Mouse (Mus musculus) midbrain, postnatal 0 days (tissue): ENCODE results near the gene Tcl1b4. TPM values are rescaled to one million over a fixed set of nuclear protein-coding genes. Genes with fewer than 3 reads are reported as not detected.

Experiments
- ATAC-seq: fragments of 200-750 bp; cut with Nextera tagmentation; 2 replicates; pipeline ENCODE4 v1.8.0; 2017; ENCODE audit warnings: moderate number of reproducible peaks, mild to moderate bottlenecking, moderate TSS enrichment, moderate library complexity; ENCODE audit not compliant: low FRiP score
- DNase-seq: peaks from one replicate; pipeline ENCODE4 v3.0.0-alpha.2; 2015; ENCODE audit warnings: low spot score
- H3K27ac ChIP-seq: fragments of 300-500 bp; sonication (generic); 2 replicates; pipeline ENCODE4 v1.5.1; 2014; ENCODE audit warnings: low read depth, mild to moderate bottlenecking, low read length, mixed read lengths
- H3K27me3 ChIP-seq: fragments of 300-500 bp; sonication (generic); 2 replicates; pipeline ENCODE4 v1.6.1; 2014; ENCODE audit warnings: low read length, control low read depth, mixed read lengths; ENCODE audit not compliant: insufficient read depth
- H3K36me3 ChIP-seq: fragments of 300-500 bp; sonication (generic); 2 replicates; pipeline ENCODE4 v1.6.1; 2014; ENCODE audit warnings: low read length, control low read depth, mixed read lengths; ENCODE audit not compliant: insufficient read depth
- H3K4me1 ChIP-seq: fragments of 300-500 bp; sonication (generic); 2 replicates; pipeline ENCODE4 v1.6.1; 2014; ENCODE audit warnings: mild to moderate bottlenecking, control low read depth, antibody characterized with exemption, low read length, mixed read lengths; ENCODE audit not compliant: insufficient read depth
- H3K4me2 ChIP-seq: fragments of 300-500 bp; sonication (generic); 2 replicates; pipeline ENCODE4 v1.6.1; 2014; ENCODE audit warnings: low read depth, mild to moderate bottlenecking, low read length, mixed read lengths; ENCODE audit not compliant: poor library complexity, severe bottlenecking
- H3K4me3 ChIP-seq: fragments of 300-500 bp; sonication (generic); 2 replicates; pipeline ENCODE4 v1.5.1; 2014; ENCODE audit warnings: low read depth, mild to moderate bottlenecking, low read length, moderate library complexity
- H3K9ac ChIP-seq: fragments of 300-500 bp; sonication (generic); replicated peaks from 2 replicates; pipeline ENCODE4 v1.6.1; 2014; ENCODE audit warnings: mild to moderate bottlenecking, low read length, moderate library complexity, mixed read lengths; ENCODE audit not compliant: poor library complexity, severe bottlenecking
- H3K9me3 ChIP-seq: fragments of 300-500 bp; sonication (generic); 2 replicates; pipeline ENCODE4 v1.6.1; 2016; ENCODE audit warnings: low read length, control low read depth
- CTCF ChIP-seq: IDR thresholded peaks from 2 replicates; pipeline ENCODE4 v1.5.1; 2016; ENCODE audit warnings: antibody characterized with exemption, mild to moderate bottlenecking
- WGBS: fragments of 180-500 bp; shearing (Covaris S2); extraction: QIAGEN DNeasy Blood & Tissue Kit; methylation state at CpG from one replicate; pipeline ENCODE4 v1.1.7; 2014; 5-methylcytosine and 5-hydroxymethylcytosine counted together
- polyA plus RNA-seq: library from polyadenylated mRNA; unstranded; fragments of >200 nt; fragmentation: Nextera tagmentation; extraction: Ambion mirVana; gene quantifications from 2 replicates; pipeline ENCODE4 v1.2.1, GENCODE M21; 2015
- total RNA-seq: library from RNA; depleted of rRNA; stranded (reverse); fragments of >200 nt; gene quantifications from 2 replicates; pipeline ENCODE4 v1.2.3, GENCODE M21; 2014; rRNA removed

Tcl1b4 gene
- total and polyA plus RNA-seq, 2 experiments from 2014 or later = not detected

DNA sequence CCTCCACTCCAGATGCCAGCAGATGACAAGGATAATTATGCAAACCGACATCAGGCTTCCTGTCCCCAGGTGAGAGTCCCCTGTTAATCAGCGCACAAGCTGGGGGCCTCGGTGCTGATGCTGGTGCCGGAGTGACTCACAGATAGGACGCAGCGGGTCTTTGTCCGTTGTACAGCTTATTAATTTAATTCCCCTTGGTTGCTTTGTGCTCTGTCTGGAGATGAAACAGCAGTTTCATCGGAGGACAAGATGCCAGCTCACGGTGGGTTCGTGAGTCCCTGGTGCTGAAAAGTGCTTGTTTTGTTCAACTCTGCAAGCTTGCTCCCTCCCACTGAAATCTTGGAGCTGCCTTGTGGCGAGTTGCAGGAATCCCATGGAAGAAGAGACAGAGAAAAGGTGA lies 32.6 kb downstream of the Tcl1b4 start:
- no peak overlapping the region for H3K9ac ChIP-seq
- DNase-seq (no peak), ATAC-seq (no peak)
- peaks cover 5% of the 10 kb centered on the region; the same call in 1 of the 2 replicates for H3K4me1 ChIP-seq
- TF ChIP-seq CTCF = peak; percentile 10; the same call in 1 of the 2 replicates
- H3K9me3 ChIP-seq = no peaks in the 10 kb centered on the region
- no peaks in the 10 kb centered on the region for H3K36me3 ChIP-seq
- WGBS = 23% methylated on average over 11 of the region's 11 CpGs
- no peaks in the 10 kb centered on the region for H3K27me3 ChIP-seq
- peak overlapping the region; percentile 28 for H3K4me2 ChIP-seq
- H3K27ac ChIP-seq = no peak overlapping the region
- no peak overlapping the region for H3K4me3 ChIP-seq

DNA sequence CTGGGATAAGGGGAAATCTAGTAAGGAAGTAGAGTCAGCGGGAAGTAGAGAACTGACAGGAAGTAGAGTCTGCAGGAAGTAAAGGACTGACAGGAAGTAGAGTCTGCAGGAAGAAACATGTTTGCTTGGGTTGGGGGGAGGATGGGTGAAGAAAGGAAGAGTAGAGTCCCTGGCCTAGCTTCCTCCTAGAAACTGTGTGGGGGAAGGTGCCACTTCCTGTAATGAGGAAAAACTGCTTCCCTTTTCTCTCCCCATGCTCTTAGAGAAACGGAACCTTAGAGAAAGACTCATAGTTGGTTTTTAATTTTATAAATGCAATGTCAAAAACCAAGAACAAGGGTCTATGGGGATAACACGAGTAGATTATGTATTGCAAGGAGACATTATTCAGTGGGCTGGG lies 33.3 kb downstream of the Tcl1b4 start:
- Histone ChIP-seq H3K4me3 (no peak overlapping the region), H3K27ac (no peak overlapping the region), H3K27me3 (no peaks in the 10 kb centered on the region), H3K9ac (no peak overlapping the region), H3K9me3 (no peaks in the 10 kb centered on the region), H3K4me2 (no peak overlapping the region), H3K4me1 (peaks cover 5% of the 10 kb centered on the region; the same call in 1 of the 2 replicates), H3K36me3 (no peaks in the 10 kb centered on the region)
- no peak for TF ChIP-seq CTCF
- ATAC-seq = no peak
- no peak for DNase-seq
- WGBS = 81% methylated on average over 3 of the region's 3 CpGs

DNA sequence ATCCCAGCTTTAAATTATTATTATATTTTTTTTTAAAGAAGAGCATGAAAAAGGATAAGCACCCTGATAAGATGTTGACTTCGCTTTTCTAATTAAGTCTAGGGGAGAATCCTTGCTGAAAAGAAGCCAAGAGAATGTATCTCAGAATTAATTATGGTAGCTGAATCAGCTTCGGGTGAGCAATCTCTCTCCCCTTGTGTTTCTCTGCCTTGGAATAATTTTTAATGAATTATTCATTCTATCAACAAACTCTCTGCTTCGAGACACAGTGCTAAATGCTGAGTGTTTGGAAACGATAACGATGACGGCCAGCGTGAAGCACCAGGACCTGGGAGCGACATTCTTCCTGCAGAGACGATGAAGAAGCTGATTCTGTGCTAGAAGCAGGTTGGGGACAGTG lies 37.3 kb downstream of the Tcl1b4 start:
- no peak for TF ChIP-seq CTCF
- DNase-seq (no peak), ATAC-seq (no peak)
- H3K9me3 ChIP-seq = no peaks in the 10 kb centered on the region
- no peak overlapping the region for H3K4me2 ChIP-seq
- H3K4me3 ChIP-seq = no peak overlapping the region
- 34% methylated on average over 9 of the region's 9 CpGs for WGBS
- H3K4me1 ChIP-seq = peaks cover 5% of the 10 kb centered on the region; the same call in 1 of the 2 replicates
- no peak overlapping the region for H3K9ac ChIP-seq
- no peaks in the 10 kb centered on the region for H3K27me3 ChIP-seq
- H3K27ac ChIP-seq = peak overlapping the region; percentile 26
- H3K36me3 ChIP-seq = no peaks in the 10 kb centered on the region

DNA sequence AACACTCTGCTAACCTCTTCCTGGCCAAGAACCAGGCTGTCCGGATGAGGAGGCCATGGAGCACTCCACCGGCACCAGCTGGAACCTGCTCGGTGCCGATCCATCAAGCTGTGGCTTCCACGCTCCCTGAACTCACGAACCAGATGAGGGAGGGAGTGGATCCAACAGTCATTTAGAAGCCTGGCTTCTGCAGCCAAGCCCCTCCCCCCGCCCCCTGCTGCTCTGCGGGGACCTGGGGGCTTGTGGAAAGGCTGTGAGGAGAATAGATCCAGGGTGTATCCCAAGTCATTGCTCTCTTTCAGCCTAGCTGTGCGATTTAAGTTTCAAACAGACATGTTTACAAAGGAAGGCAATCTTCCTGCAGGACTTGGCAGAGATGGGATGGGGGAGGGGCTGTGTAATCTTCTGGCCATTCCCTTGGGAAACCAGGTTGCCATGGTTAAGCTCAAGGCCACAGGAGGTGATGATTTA lies 47.0 kb downstream of the Tcl1b4 start:
- no peaks in the 10 kb centered on the region for H3K36me3 ChIP-seq
- H3K27ac ChIP-seq = no peak overlapping the region
- H3K27me3 ChIP-seq = no peaks in the 10 kb centered on the region
- H3K4me2 ChIP-seq = no peak overlapping the region
- ATAC-seq = peak; percentile 41; the same call in 1 of the 2 replicates
- H3K4me3 ChIP-seq = no peak overlapping the region
- WGBS = 7% methylated on average over 9 of the region's 9 CpGs
- peaks cover 18% of the 10 kb centered on the region for H3K4me1 ChIP-seq
- H3K9me3 ChIP-seq = no peaks in the 10 kb centered on the region
- no peak for TF ChIP-seq CTCF
- H3K9ac ChIP-seq = no peak overlapping the region
- DNase-seq = peak; percentile 55

DNA sequence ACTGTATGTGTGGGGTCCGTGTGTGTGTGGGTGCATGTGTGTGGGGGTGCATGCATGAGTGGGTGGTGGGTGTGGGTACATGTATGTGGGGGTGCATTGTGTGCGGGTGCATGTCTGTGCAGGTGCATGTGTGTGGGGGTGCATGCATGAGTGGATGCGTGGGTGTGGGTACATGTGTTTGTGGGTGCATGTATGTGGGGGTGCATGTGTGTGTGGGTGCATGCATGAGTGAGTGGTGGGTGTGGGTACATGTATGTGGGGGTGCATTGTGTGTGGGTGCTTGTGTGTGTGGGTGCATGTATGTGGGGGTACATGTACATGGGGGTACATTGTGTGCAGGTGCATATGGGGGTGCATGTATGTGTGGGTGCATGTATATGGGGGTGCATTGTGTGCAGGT lies 52.0 kb downstream of the Tcl1b4 start:
- no peak for DNase-seq
- Histone ChIP-seq H3K27me3 (no peaks in the 10 kb centered on the region), H3K27ac (no peak overlapping the region), H3K4me2 (no peak overlapping the region), H3K4me3 (no peak overlapping the region), H3K9ac (no peak overlapping the region), H3K36me3 (no peaks in the 10 kb centered on the region), H3K9me3 (no peaks in the 10 kb centered on the region), H3K4me1 (peaks cover 11% of the 10 kb centered on the region; the same call in 1 of the 2 replicates)
- WGBS = 94% methylated on average over 3 of the region's 3 CpGs
- no peak for TF ChIP-seq CTCF
- ATAC-seq = no peak; the same call in 1 of the 2 replicates

Other genes with a start within 250 kb of the Tcl1b4 start
- 0.93 and 1.4 TPM in 2 replicates for gene Syne3, start 192.1 kb upstream of the Tcl1b4 start, total RNA-seq
- 0.44 and 0.85 TPM in 2 replicates for gene Syne3, start 192.1 kb upstream of the Tcl1b4 start, polyA plus RNA-seq
- gene Glrx5, start 169.3 kb upstream of the Tcl1b4 start, total RNA-seq = 35.8 and 50.9 TPM in 2 replicates
- 175 and 185 TPM in 2 replicates for gene Glrx5, start 169.3 kb upstream of the Tcl1b4 start, polyA plus RNA-seq
- not detected in 2 replicates for gene Tcl1b2, start 55.9 kb upstream of the Tcl1b4 start, total RNA-seq
- gene Tcl1b2, start 55.9 kb upstream of the Tcl1b4 start, polyA plus RNA-seq = not detected in 2 replicates
- not detected in 2 replicates for gene Tcl1b1, start 42.3 kb upstream of the Tcl1b4 start, total RNA-seq
- not detected in 2 replicates for gene Tcl1b1, start 42.3 kb upstream of the Tcl1b4 start, polyA plus RNA-seq
- gene Tcl1b5, start 25.6 kb upstream of the Tcl1b4 start, total RNA-seq = not detected in 2 replicates
- gene Tcl1b5, start 25.6 kb upstream of the Tcl1b4 start, polyA plus RNA-seq = not detected in 2 replicates
- gene Tcl1b3, start 10.9 kb upstream of the Tcl1b4 start, total RNA-seq = not detected in 2 replicates
- not detected in 2 replicates for gene Tcl1b3, start 10.9 kb upstream of the Tcl1b4 start, polyA plus RNA-seq
- not detected in 2 replicates for gene Tcl1, start 20.8 kb downstream of the Tcl1b4 start, total RNA-seq
- gene Tcl1, start 20.8 kb downstream of the Tcl1b4 start, polyA plus RNA-seq = not detected in 2 replicates
- 29.1 and 34.7 TPM in 2 replicates for gene Tunar, start 131.9 kb downstream of the Tcl1b4 start, total RNA-seq
- 22.7 and 22.8 TPM in 2 replicates for gene Tunar, start 131.9 kb downstream of the Tcl1b4 start, polyA plus RNA-seq